Mouse (Mus musculus): ENCODE results near the gene Lrrc59. TPM values are rescaled to one million over a fixed set of nuclear protein-coding genes. Genes with fewer than 3 reads are reported as not detected.

The Lrrc59 gene
- 16.6 and 26.1 TPM in 2 replicates for polyA plus RNA-seq (2011; ENCODE audit: insufficient read depth, insufficient read length, low replicate concordance, missing spikeins)

- WGBS = 2% methylated on average over 35 of the region's 41 CpGs
- Histone ChIP-seq H3K4me1 (ENCODE audit: control insufficient read depth, insufficient read depth, low read length) (peaks cover 1% of the 10 kb centered on the region), H3K4me3 (replicated peaks; ENCODE audit: control insufficient read depth, low read depth, low read length) (peak within 1 kb of the TSS; percentile 96), H3K27ac (ENCODE audit: control insufficient read depth, insufficient read depth, low read depth, low read length, poor library complexity) (peak within 1 kb of the TSS; percentile 69)
- TF ChIP-seq CTCF (IDR thresholded peaks at IDR 0.05; ENCODE audit: control insufficient read depth, insufficient read depth, low read length) (peak; percentile 97), POLR2A (IDR thresholded peaks at IDR 0.05; ENCODE audit: borderline replicate concordance, control insufficient read depth, low read depth, low read length) (peak; percentile 73; the same call in 1 of the 2 replicates)
These were observed at the start of gene Lrrc59 for GRCm38 (mm10) chr11:94629199-94629883. Gene Lrrc59 (plus strand): TSS chr11:94629767.

GRCm38 (mm10) chr11:94580111-94580740 lies 49.3 kb upstream of the Lrrc59 start:
- Histone ChIP-seq H3K27ac (ENCODE audit: control insufficient read depth, insufficient read depth, low read depth, low read length, poor library complexity) (no peak overlapping the region), H3K4me3 (replicated peaks; ENCODE audit: control insufficient read depth, low read depth, low read length) (no peak overlapping the region), H3K4me1 (ENCODE audit: control insufficient read depth, insufficient read depth, low read length) (no peaks in the 10 kb centered on the region)
- TF ChIP-seq POLR2A (IDR thresholded peaks at IDR 0.05; ENCODE audit: borderline replicate concordance, control insufficient read depth, low read depth, low read length) = no peak
- no peak for TF ChIP-seq CTCF (IDR thresholded peaks at IDR 0.05; ENCODE audit: control insufficient read depth, insufficient read depth, low read length)
- WGBS = 85% methylated on average over 5 of the region's 5 CpGs

GRCm38 (mm10) chr11:94585091-94585490 lies 44.5 kb upstream of the Lrrc59 start:
- no peak for TF ChIP-seq CTCF (IDR thresholded peaks at IDR 0.05; ENCODE audit: control insufficient read depth, insufficient read depth, low read length)
- TF ChIP-seq POLR2A (IDR thresholded peaks at IDR 0.05; ENCODE audit: borderline replicate concordance, control insufficient read depth, low read depth, low read length) = no peak
- H3K27ac ChIP-seq (ENCODE audit: control insufficient read depth, insufficient read depth, low read depth, low read length, poor library complexity) = no peak overlapping the region
- no peak overlapping the region for H3K4me3 ChIP-seq (replicated peaks; ENCODE audit: control insufficient read depth, low read depth, low read length)
- H3K4me1 ChIP-seq (ENCODE audit: control insufficient read depth, insufficient read depth, low read length) = no peaks in the 10 kb centered on the region; the same call in 1 of the 2 replicates
- WGBS = 88% methylated on average over 9 of the region's 9 CpGs

GRCm38 (mm10) chr11:94587511-94587910 lies 42.1 kb upstream of the Lrrc59 start:
- Histone ChIP-seq H3K4me1 (ENCODE audit: control insufficient read depth, insufficient read depth, low read length) (peaks cover 2% of the 10 kb centered on the region; the same call in 1 of the 2 replicates), H3K27ac (ENCODE audit: control insufficient read depth, insufficient read depth, low read depth, low read length, poor library complexity) (no peak overlapping the region), H3K4me3 (replicated peaks; ENCODE audit: control insufficient read depth, low read depth, low read length) (no peak overlapping the region)
- no peak for TF ChIP-seq CTCF (IDR thresholded peaks at IDR 0.05; ENCODE audit: control insufficient read depth, insufficient read depth, low read length)
- TF ChIP-seq POLR2A (IDR thresholded peaks at IDR 0.05; ENCODE audit: borderline replicate concordance, control insufficient read depth, low read depth, low read length) = no peak
- 75% methylated on average over 6 of the region's 6 CpGs for WGBS

GRCm38 (mm10) chr11:94596311-94596852 lies 33.2 kb upstream of the Lrrc59 start:
- TF ChIP-seq POLR2A (IDR thresholded peaks at IDR 0.05; ENCODE audit: borderline replicate concordance, control insufficient read depth, low read depth, low read length) (no peak), CTCF (IDR thresholded peaks at IDR 0.05; ENCODE audit: control insufficient read depth, insufficient read depth, low read length) (no peak)
- 45% methylated on average over 7 of the region's 7 CpGs for whole genome bisulfite sequencing
- Histone ChIP-seq H3K27ac (ENCODE audit: control insufficient read depth, insufficient read depth, low read depth, low read length, poor library complexity) (no peak overlapping the region), H3K4me1 (ENCODE audit: control insufficient read depth, insufficient read depth, low read length) (peaks cover 3% of the 10 kb centered on the region; the same call in 1 of the 2 replicates), H3K4me3 (replicated peaks; ENCODE audit: control insufficient read depth, low read depth, low read length) (no peak overlapping the region)

GRCm38 (mm10) chr11:94597319-94597718 lies 32.2 kb upstream of the Lrrc59 start:
- Histone ChIP-seq H3K4me3 (replicated peaks; ENCODE audit: control insufficient read depth, low read depth, low read length) (no peak overlapping the region), H3K4me1 (ENCODE audit: control insufficient read depth, insufficient read depth, low read length) (peaks cover 1% of the 10 kb centered on the region; the same call in 1 of the 2 replicates), H3K27ac (ENCODE audit: control insufficient read depth, insufficient read depth, low read depth, low read length, poor library complexity) (no peak overlapping the region)
- 38% methylated on average over 4 of the region's 4 CpGs for WGBS
- TF ChIP-seq POLR2A (IDR thresholded peaks at IDR 0.05; ENCODE audit: borderline replicate concordance, control insufficient read depth, low read depth, low read length) (no peak), CTCF (IDR thresholded peaks at IDR 0.05; ENCODE audit: control insufficient read depth, insufficient read depth, low read length) (no peak)

GRCm38 (mm10) chr11:94598437-94599120 lies 31.0 kb upstream of the Lrrc59 start:
- WGBS = 73% methylated on average over 6 of the region's 6 CpGs
- no peak for TF ChIP-seq CTCF (IDR thresholded peaks at IDR 0.05; ENCODE audit: control insufficient read depth, insufficient read depth, low read length)
- TF ChIP-seq POLR2A (IDR thresholded peaks at IDR 0.05; ENCODE audit: borderline replicate concordance, control insufficient read depth, low read depth, low read length) = no peak
- peaks cover 1% of the 10 kb centered on the region; the same call in 1 of the 2 replicates for H3K4me1 ChIP-seq (ENCODE audit: control insufficient read depth, insufficient read depth, low read length)

More at GRCm38 (mm10) chr11:94598437-94599120, 31.0 kb upstream of the Lrrc59 start:
- H3K27ac ChIP-seq (ENCODE audit: control insufficient read depth, insufficient read depth, low read depth, low read length, poor library complexity) = no peak overlapping the region
- H3K4me3 ChIP-seq (replicated peaks; ENCODE audit: control insufficient read depth, low read depth, low read length) = no peak overlapping the region
